Mouse (Mus musculus) heart, postnatal 0 days (tissue): ENCODE measurements at regions not wholly inside any gene's neighbourhood (a gene's known extent, or its start where the extent isn't known, plus 50 kb on each side); places are given as distances from the start of the nearest gene placed in this dataset.

Experiments used
- CTCF ChIP-seq: IDR thresholded peaks from 2 replicates; pipeline ENCODE4 v1.5.1; 2016; ENCODE audit warnings: antibody characterized with exemption, control low read depth, low read depth
- EP300 ChIP-seq: IDR thresholded peaks from 2 replicates; pipeline ENCODE4 v1.6.1; 2016; ENCODE audit warnings: antibody characterized with exemption, low read depth

DNA sequence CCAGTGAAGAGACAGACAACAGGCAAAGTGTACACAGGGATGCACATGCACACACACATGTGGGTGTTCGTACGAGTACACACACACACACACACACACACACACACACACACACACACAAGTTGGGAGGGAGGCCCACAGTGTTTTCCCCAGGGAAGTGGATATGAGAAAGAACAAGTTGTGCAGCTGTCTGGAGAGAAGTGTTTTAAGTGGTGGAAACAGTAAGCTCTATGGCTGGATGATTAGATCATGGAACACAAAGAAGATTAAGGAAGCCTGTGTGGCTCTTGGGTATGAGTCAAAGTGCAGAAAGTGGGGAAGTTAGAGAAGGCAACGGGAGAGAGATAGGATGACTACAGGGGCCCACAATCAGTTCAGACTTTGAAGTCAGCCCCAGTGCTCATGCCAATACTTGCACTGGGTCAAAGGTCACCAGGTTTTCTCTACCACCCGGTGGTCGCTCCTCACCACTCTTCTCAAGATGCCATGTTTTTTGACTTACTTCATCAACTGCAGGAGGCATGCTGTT, 85.1 kb upstream of the Bmper start:
- TF ChIP-seq EP300 (no peak; the same call in 1 of the 2 replicates), CTCF (no peak)
